Mouse (Mus musculus) myocyte (in vitro differentiated cells): Measurements from ENCODE around the gene Cyp2b23. TPM values are rescaled to one million over a fixed set of nuclear protein-coding genes. Genes with fewer than 3 reads are reported as not detected.
"Not testable (repeated sequence)": the region's sequence is repeated elsewhere in the genome, so short reads cannot be mapped to it uniquely, and the experiment has no call there.

Experiments
- H3K27me3 ChIP-seq: one replicate; pipeline ENCODE4 v1.6.1; 2011; ENCODE audit not compliant: control insufficient read depth, insufficient read depth, insufficient read length
- H3K36me3 ChIP-seq: one replicate; pipeline ENCODE4 v1.6.1; 2011; ENCODE audit not compliant: control insufficient read depth, insufficient read depth
- H3K4me2 ChIP-seq: one replicate; pipeline ENCODE4 v1.6.1; 2011; ENCODE audit warnings: low read depth, control low read depth
- H3K4me3 ChIP-seq: one replicate; pipeline ENCODE4 v1.5.1; 2011; ENCODE audit warnings: mild to moderate bottlenecking, control low read depth, moderate library complexity
- H3K79me2 ChIP-seq: one replicate; pipeline ENCODE4 v1.6.1; 2011; ENCODE audit not compliant: control insufficient read depth, insufficient read depth
- H3ac ChIP-seq: one replicate; pipeline ENCODE4 v1.6.1; 2011; ENCODE audit not compliant: control insufficient read depth, insufficient read length
- CEBPB ChIP-seq: IDR thresholded peaks from 2 replicates; pipeline ENCODE4 v1.6.1; 2011; ENCODE audit warnings: mild to moderate bottlenecking, moderate library complexity; ENCODE audit not compliant: poor library complexity, insufficient read depth, severe bottlenecking
- E2F4 ChIP-seq: IDR thresholded peaks from one replicate; pipeline ENCODE4 v1.6.1; 2011; ENCODE audit warnings: mild to moderate bottlenecking, control low read depth, moderate library complexity; ENCODE audit not compliant: insufficient read depth
- MAX ChIP-seq: IDR thresholded peaks from one replicate; pipeline ENCODE4 v1.6.1; 2011; ENCODE audit warnings: low read depth, mild to moderate bottlenecking, control low read depth
- MYOD1 ChIP-seq, 3 experiments: IDR thresholded peaks; one replicate each; pipeline ENCODE4 v1.6.1; 2011; ENCODE audit warnings: control low read depth in 2 of 3, low read depth in 2 of 3, mild to moderate bottlenecking in 2 of 3, moderate library complexity in 1 of 3; ENCODE audit not compliant: insufficient read length in 2 of 3, control insufficient read depth in 1 of 3
- MYOG ChIP-seq, 3 experiments: IDR thresholded peaks; one replicate each; pipeline ENCODE4 v1.6.1; 2011; ENCODE audit warnings: control low read depth in 2 of 3, low read depth in 2 of 3, mild to moderate bottlenecking in 2 of 3; ENCODE audit not compliant: insufficient read length in 2 of 3, control insufficient read depth in 1 of 3, insufficient read depth in 1 of 3
- POLR2A ChIP-seq: IDR thresholded peaks from one replicate; pipeline ENCODE4 v1.6.1; 2011; ENCODE audit warnings: low read depth, mild to moderate bottlenecking, control low read depth, moderate library complexity; ENCODE audit not compliant: insufficient read length
- POLR2AphosphoS2 ChIP-seq: IDR thresholded peaks from one replicate; pipeline ENCODE4 v1.6.1; 2011; ENCODE audit warnings: low read depth, control low read depth; ENCODE audit not compliant: insufficient read length
- REST ChIP-seq: IDR thresholded peaks from one replicate; pipeline ENCODE4 v1.6.1; 2011; ENCODE audit warnings: mild to moderate bottlenecking, control low read depth, moderate library complexity; ENCODE audit not compliant: insufficient read depth, insufficient read length
- SRF ChIP-seq: IDR thresholded peaks from one replicate; pipeline ENCODE4 v1.6.1; 2011; ENCODE audit warnings: low read depth; ENCODE audit not compliant: control insufficient read depth, insufficient read length
- TCF12 ChIP-seq: IDR thresholded peaks from one replicate; pipeline ENCODE4 v1.6.1; 2011; ENCODE audit warnings: mild to moderate bottlenecking, control low read depth; ENCODE audit not compliant: poor library complexity, insufficient read depth, severe bottlenecking
- TCF3 ChIP-seq: IDR thresholded peaks from one replicate; pipeline ENCODE4 v1.6.1; 2011; ENCODE audit warnings: low read depth, control low read depth; ENCODE audit not compliant: insufficient read length
- USF1 ChIP-seq: IDR thresholded peaks from one replicate; pipeline ENCODE4 v1.6.1; 2011; ENCODE audit warnings: low read depth, mild to moderate bottlenecking, control low read depth, moderate library complexity
- polyA plus RNA-seq: library from polyadenylated mRNA; unstranded; fragments of >200 nt; fragmentation: generic; extraction: Trizol; gene quantifications from one replicate; pipeline ENCODE4 v1.2.1, GENCODE M21; 2012; ENCODE audit warnings: missing spikeins

Gene Cyp2b23
- polyA plus RNA-seq, 1 experiment = not detected

DNA sequence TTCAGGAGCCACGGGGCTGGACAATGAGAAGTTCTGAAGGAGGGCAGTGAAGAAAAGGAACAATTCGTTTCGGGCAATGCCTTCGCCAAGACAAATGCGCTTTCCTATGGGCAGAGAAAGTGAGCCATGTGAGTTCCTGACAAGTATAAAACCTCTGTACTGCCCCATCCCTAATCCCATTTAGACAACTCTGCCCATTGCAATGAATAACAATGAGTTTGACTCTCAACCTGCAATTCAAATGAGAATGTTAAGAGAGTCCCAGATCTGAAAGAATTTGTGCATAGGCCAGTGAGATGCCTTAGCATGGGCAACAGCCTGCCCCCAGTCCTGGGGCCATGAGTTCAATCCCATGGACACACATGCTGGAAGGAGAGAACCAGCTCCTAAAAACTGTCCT, 20.2 kb downstream of the Cyp2b23 start:
- Histone ChIP-seq H3K79me2 (no peaks in the 10 kb centered on the region), H3K36me3 (no peaks in the 10 kb centered on the region), H3K4me3 (no peak overlapping the region), H3K4me2 (no peak overlapping the region), H3K27me3 (no peaks in the 10 kb centered on the region), H3ac (no peak overlapping the region)
- no peak for TF ChIP-seq POLR2A
- TF ChIP-seq POLR2AphosphoS2 = no peak
- TF ChIP-seq USF1 = no peak
- no peak for TF ChIP-seq CEBPB
- no peak for TF ChIP-seq MYOD1 (IDR thresholded peaks at IDR 0.05; ENCODE audit: control insufficient read depth in 1 of 3, insufficient read length in 2 of 3, low read depth in 2 of 3)
- no peak for TF ChIP-seq MAX
- TF ChIP-seq MYOG (IDR thresholded peaks at IDR 0.05; ENCODE audit: control insufficient read depth in 1 of 3, insufficient read depth in 1 of 3, insufficient read length in 2 of 3, low read depth in 2 of 3) = no peak
- no peak for TF ChIP-seq REST
- no peak for TF ChIP-seq E2F4
- no peak for TF ChIP-seq TCF3
- no peak for TF ChIP-seq TCF12
- no peak for TF ChIP-seq SRF

DNA sequence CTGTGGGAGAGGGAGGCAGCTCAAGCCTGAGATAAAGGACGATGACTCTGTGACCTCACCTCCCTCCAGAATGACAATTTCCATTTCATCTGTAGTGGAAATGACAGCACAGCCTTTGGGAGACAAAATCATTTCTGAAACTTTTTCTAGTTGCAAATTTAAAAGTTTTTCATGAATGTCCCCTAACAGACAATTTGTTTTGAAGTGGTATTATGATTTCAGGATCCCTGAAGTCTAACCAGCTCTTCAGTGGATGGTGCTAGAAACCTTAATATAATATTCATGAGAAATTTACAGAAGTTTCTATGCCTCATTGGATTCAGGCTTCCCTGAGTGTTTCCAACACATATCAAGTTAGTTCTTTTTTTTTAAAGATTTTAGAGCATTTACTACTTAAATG, 67.9 kb downstream of the Cyp2b23 start, which contains the start of gene Vmn1r185:
TSS of gene Vmn1r185 (minus strand) at position 101 of the 400 bp plus-strand sequence.
- H3K4me3 ChIP-seq, H3K79me2 ChIP-seq, H3K36me3 ChIP-seq, H3ac ChIP-seq, H3K4me2 ChIP-seq, H3K27me3 ChIP-seq: not testable (repeated sequence)

Other genes starting within 250 kb of the Cyp2b23 start
- gene Nlrp9a, start 151.4 kb downstream of the Cyp2b23 start, polyA plus RNA-seq = not detected
- gene Vmn1r185, start 68.0 kb downstream of the Cyp2b23 start, polyA plus RNA-seq = not detected
- not detected for gene Cyp2b19, start 70.7 kb upstream of the Cyp2b23 start, polyA plus RNA-seq
- gene Cyp2g1, start 122.5 kb upstream of the Cyp2b23 start, polyA plus RNA-seq = not detected
- gene Cyp2a5, start 148.9 kb upstream of the Cyp2b23 start, polyA plus RNA-seq = not detected